Mouse (Mus musculus) frontal cortex, postnatal 25 days (tissue): Measurements from ENCODE around the gene Cd3g.

Experiments
- DNase-seq, 2 experiments: peaks; one replicate each; pipeline ENCODE4 v3.0.0; 2022; ENCODE audit warnings: low spot score in 2 of 2

The Cd3g gene

GRCm38 (mm10) chr9:44919606-44920005 lies 60.6 kb downstream of the Cd3g start:
- no peak for DNase-seq
